Mouse (Mus musculus): ENCODE data around the gene Rbp7. TPM values are rescaled to one million over a fixed set of nuclear protein-coding genes. Genes with fewer than 3 reads are reported as not detected.
A peak's percentile ranks its signal among the peaks of the same experiment; 100 is the strongest.
"Not testable (repeated sequence)": the region's sequence is repeated elsewhere in the genome, so short reads cannot be mapped to it uniquely, and the experiment has no call there.

The Rbp7 gene
- polyA plus RNA-seq, 1 experiment: not detected

- Histone ChIP-seq H3K79me3 (ENCODE audit: low read depth) (no peaks in the 10 kb centered on the region), H3K79me2 (ENCODE audit: control insufficient read depth, insufficient read depth) (no peaks in the 10 kb centered on the region), H3K4me3 (ENCODE audit: insufficient read depth, poor library complexity, severe bottlenecking) (no peak overlapping the region), H3ac (ENCODE audit: control insufficient read depth, insufficient read length, low read depth) (no peak overlapping the region), H3K27me3 (ENCODE audit: control insufficient read depth, insufficient read depth, insufficient read length) (no peaks in the 10 kb centered on the region), H3K36me3 (ENCODE audit: control insufficient read depth, insufficient read depth) (no peaks in the 10 kb centered on the region)
- TF ChIP-seq USF1 (IDR thresholded peaks at IDR 0.05; ENCODE audit: low read depth) (no peak), FOSL1 (IDR thresholded peaks at IDR 0.05; ENCODE audit: insufficient read depth, low read length, poor library complexity, severe bottlenecking) (no peak), CTCF (IDR thresholded peaks at IDR 0.05; ENCODE audit: control insufficient read depth, insufficient read depth, insufficient read length) (no peak)
These were observed 14.2 kb downstream of the Rbp7 start for GRCm38 (mm10) chr4:149440576-149440975.

GRCm38 (mm10) chr4:149431887-149432286 is 22.9 kb downstream of the Rbp7 start:
- not testable (repeated sequence) for H3K27me3 ChIP-seq (ENCODE audit: control insufficient read depth, insufficient read depth, insufficient read length); H3K36me3 ChIP-seq (ENCODE audit: control insufficient read depth, insufficient read depth); H3K4me3 ChIP-seq (ENCODE audit: insufficient read depth, poor library complexity, severe bottlenecking); H3K79me3 ChIP-seq (ENCODE audit: low read depth); H3ac ChIP-seq (ENCODE audit: control insufficient read depth, insufficient read length, low read depth); H3K79me2 ChIP-seq (ENCODE audit: control insufficient read depth, insufficient read depth)

DNA sequence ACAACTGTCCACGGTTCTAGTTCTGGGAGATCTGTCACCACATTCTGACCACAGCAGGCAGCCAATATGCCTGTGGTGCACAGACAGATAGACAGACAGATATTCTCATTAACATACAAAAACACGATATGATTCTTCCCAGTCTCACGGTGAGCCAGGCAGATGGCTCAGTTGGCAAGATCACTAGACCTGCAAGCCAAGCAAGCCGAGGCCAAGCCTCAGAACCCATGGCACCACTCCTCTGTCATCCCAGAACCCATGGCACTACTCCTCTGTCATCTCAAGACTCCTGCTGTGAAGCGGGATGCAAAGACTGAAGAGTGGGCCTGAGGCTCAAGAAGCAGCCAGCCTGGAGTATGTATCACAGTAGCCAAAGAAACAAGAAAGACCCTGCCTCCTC is 25.2 kb downstream of the Rbp7 start:
- TF ChIP-seq FOSL1 (IDR thresholded peaks at IDR 0.05; ENCODE audit: insufficient read depth, low read length, poor library complexity, severe bottlenecking) (no peak), CEBPB (IDR thresholded peaks at IDR 0.05; ENCODE audit: low read depth) (no peak), MAX (IDR thresholded peaks at IDR 0.05) (no peak), MYOG (IDR thresholded peaks at IDR 0.05; ENCODE audit: control insufficient read depth, extremely low read depth, insufficient read length) (no peak), CTCF (IDR thresholded peaks at IDR 0.05; ENCODE audit: control insufficient read depth, insufficient read depth, insufficient read length) (no peak), MYOD1 (IDR thresholded peaks at IDR 0.05; ENCODE audit: control insufficient read depth, insufficient read length, low read depth) (no peak), USF1 (IDR thresholded peaks at IDR 0.05; ENCODE audit: low read depth) (no peak)
- Histone ChIP-seq H3K79me2 (ENCODE audit: control insufficient read depth, insufficient read depth) (peaks cover 18% of the 10 kb centered on the region), H3ac (ENCODE audit: control insufficient read depth, insufficient read length, low read depth) (no peak overlapping the region), H3K4me3 (ENCODE audit: insufficient read depth, poor library complexity, severe bottlenecking) (no peak overlapping the region), H3K36me3 (ENCODE audit: control insufficient read depth, insufficient read depth) (no peaks in the 10 kb centered on the region), H3K79me3 (ENCODE audit: low read depth) (peaks cover 12% of the 10 kb centered on the region), H3K27me3 (ENCODE audit: control insufficient read depth, insufficient read depth, insufficient read length) (no peaks in the 10 kb centered on the region)

- TF ChIP-seq USF1 (IDR thresholded peaks at IDR 0.05; ENCODE audit: low read depth) (peak; percentile 89), MYOD1 (IDR thresholded peaks at IDR 0.05; ENCODE audit: control insufficient read depth, insufficient read length, low read depth) (no peak), FOSL1 (IDR thresholded peaks at IDR 0.05; ENCODE audit: insufficient read depth, low read length, poor library complexity, severe bottlenecking) (no peak), MYOG (IDR thresholded peaks at IDR 0.05; ENCODE audit: control insufficient read depth, extremely low read depth, insufficient read length) (no peak)
These were observed 28.2 kb downstream of the Rbp7 start, which contains the start of gene Ube4b for GRCm38 (mm10) chr4:149426325-149427199. Gene Ube4b (minus strand): TSS chr4:149426749.

DNA sequence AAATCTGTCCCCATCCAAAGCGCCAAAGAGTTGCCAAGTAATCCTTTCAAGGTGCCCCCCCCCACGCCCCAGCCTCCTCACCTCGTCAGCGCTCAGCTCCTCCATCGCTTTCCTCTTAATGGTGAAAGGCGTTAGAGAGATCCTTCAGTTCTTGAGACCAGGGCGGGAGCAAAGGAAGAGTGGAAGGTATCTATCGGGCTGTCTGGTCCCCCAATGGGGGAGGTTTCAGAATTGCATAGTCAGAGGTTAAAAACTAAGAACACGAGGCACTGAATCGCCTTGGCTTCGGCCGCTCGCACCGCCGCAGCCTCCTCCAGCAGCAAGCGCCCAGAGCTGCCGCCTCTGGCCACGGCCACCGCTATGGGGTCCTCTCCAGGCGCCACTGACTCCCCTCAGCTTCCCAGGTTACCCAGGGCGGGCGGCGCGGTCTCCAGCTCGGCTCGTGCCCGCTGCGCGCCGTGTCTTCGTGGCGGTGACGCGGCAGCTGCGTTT is 28.9 kb downstream of the Rbp7 start:
- no peaks in the 10 kb centered on the region for H3K36me3 ChIP-seq (ENCODE audit: control insufficient read depth, insufficient read depth)
- peaks cover 46% of the 10 kb centered on the region for H3K79me3 ChIP-seq (ENCODE audit: low read depth)
- TF ChIP-seq MYOD1 (IDR thresholded peaks at IDR 0.05; ENCODE audit: control insufficient read depth, insufficient read length, low read depth) (no peak), FOSL1 (IDR thresholded peaks at IDR 0.05; ENCODE audit: insufficient read depth, low read length, poor library complexity, severe bottlenecking) (no peak), CTCF (IDR thresholded peaks at IDR 0.05; ENCODE audit: control insufficient read depth, insufficient read depth, insufficient read length) (no peak), CEBPB (IDR thresholded peaks at IDR 0.05; ENCODE audit: low read depth) (no peak), MAX (IDR thresholded peaks at IDR 0.05) (no peak), MYOG (IDR thresholded peaks at IDR 0.05; ENCODE audit: control insufficient read depth, extremely low read depth, insufficient read length) (no peak), USF1 (IDR thresholded peaks at IDR 0.05; ENCODE audit: low read depth) (no peak)
- peak overlapping the region; percentile 94 for H3K4me3 ChIP-seq (ENCODE audit: insufficient read depth, poor library complexity, severe bottlenecking)
- H3ac ChIP-seq (ENCODE audit: control insufficient read depth, insufficient read length, low read depth): peak overlapping the region; percentile 80
- H3K27me3 ChIP-seq (ENCODE audit: control insufficient read depth, insufficient read depth, insufficient read length): no peaks in the 10 kb centered on the region
- peaks cover 55% of the 10 kb centered on the region for H3K79me2 ChIP-seq (ENCODE audit: control insufficient read depth, insufficient read depth)

More at GRCm38 (mm10) chr4:149426325-149427199, 28.2 kb downstream of the Rbp7 start, which contains the start of gene Ube4b:
- Histone ChIP-seq H3K27me3 (ENCODE audit: control insufficient read depth, insufficient read depth, insufficient read length) (no peaks in the 10 kb centered on the region), H3K79me3 (ENCODE audit: low read depth) (peaks cover 39% of the 10 kb centered on the region), H3K79me2 (ENCODE audit: control insufficient read depth, insufficient read depth) (peaks cover 48% of the 10 kb centered on the region), H3K36me3 (ENCODE audit: control insufficient read depth, insufficient read depth) (no peaks in the 10 kb centered on the region), H3ac (ENCODE audit: control insufficient read depth, insufficient read length, low read depth) (peak within 1 kb of the TSS; percentile 80), H3K4me3 (ENCODE audit: insufficient read depth, poor library complexity, severe bottlenecking) (peak within 1 kb of the TSS; percentile 94)

DNA sequence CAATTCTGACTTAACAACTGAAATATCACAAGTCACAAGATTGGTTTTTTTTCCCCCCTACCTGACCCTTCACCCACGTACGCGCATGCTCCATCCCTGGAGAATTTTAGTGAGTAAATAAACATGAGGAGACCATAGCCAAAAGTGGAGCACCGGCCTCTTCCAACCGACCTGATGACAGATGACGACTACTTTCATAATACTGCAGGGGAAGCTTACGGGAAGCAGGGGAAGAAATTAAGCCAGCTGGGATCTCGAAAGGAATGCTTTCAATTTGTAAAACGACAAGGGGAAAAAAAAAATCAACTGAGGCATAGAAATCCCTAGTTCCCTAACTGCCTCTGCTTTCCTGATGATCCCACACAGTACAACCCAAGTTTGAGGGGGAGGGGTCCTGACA is 30.0 kb downstream of the Rbp7 start:
- TF ChIP-seq MYOG (IDR thresholded peaks at IDR 0.05; ENCODE audit: control insufficient read depth, extremely low read depth, insufficient read length) (no peak), MAX (IDR thresholded peaks at IDR 0.05) (no peak), CTCF (IDR thresholded peaks at IDR 0.05; ENCODE audit: control insufficient read depth, insufficient read depth, insufficient read length) (no peak), CEBPB (IDR thresholded peaks at IDR 0.05; ENCODE audit: low read depth) (no peak), USF1 (IDR thresholded peaks at IDR 0.05; ENCODE audit: low read depth) (no peak), MYOD1 (IDR thresholded peaks at IDR 0.05; ENCODE audit: control insufficient read depth, insufficient read length, low read depth) (no peak), FOSL1 (IDR thresholded peaks at IDR 0.05; ENCODE audit: insufficient read depth, low read length, poor library complexity, severe bottlenecking) (no peak)
- Histone ChIP-seq H3K4me3 (ENCODE audit: insufficient read depth, poor library complexity, severe bottlenecking) (peak overlapping the region; percentile 94), H3K36me3 (ENCODE audit: control insufficient read depth, insufficient read depth) (no peaks in the 10 kb centered on the region), H3K27me3 (ENCODE audit: control insufficient read depth, insufficient read depth, insufficient read length) (no peaks in the 10 kb centered on the region), H3K79me3 (ENCODE audit: low read depth) (peaks cover 57% of the 10 kb centered on the region), H3K79me2 (ENCODE audit: control insufficient read depth, insufficient read depth) (peaks cover 66% of the 10 kb centered on the region), H3ac (ENCODE audit: control insufficient read depth, insufficient read length, low read depth) (peak overlapping the region; percentile 23)

Data from C2C12 (cell line).